ENCODE assay signal across 18 mouse cellular contexts in genomic region chr7:46246876-46247275, GRCm38 (mm10). TPM values are rescaled to one million over a fixed set of nuclear protein-coding genes. Genes with fewer than 3 reads are reported as not detected.
DNase-seq lines count a peak whose midpoint lies in the region.
"Had no signal": no experiment of that assay in that cellular context is flagged by ENCODE, and none has a peak within 500 bp of the region (broad histone marks: within the 10 kb centered on the region; RNA-seq: fewer than 3 reads in every experiment).

No protein-coding gene starts in this region.

- intact Hi-C loops in left cerebral cortex, postnatal 25 days (cut with DNase I) = no loop called here

- DNase-seq in adrenal gland, adult 2 months = peak; percentile 82
- no peak for DNase-seq in adrenal gland, postnatal 4 days (ENCODE audit: low spot score in 2 of 2)
- peak; percentile 62 for DNase-seq in 3134 (ENCODE audit: extremely low read depth, insufficient read length, low spot score)
- peak; percentile 74 for DNase-seq in Muller cell, postnatal 12 days (ENCODE audit: inconsistent ontology term)
- DNase-seq in adrenal gland, postnatal 36 days = peak; percentile 44 to 47
- no peak for DNase-seq in frontal cortex, postnatal 25 days (ENCODE audit: low spot score in 2 of 2)
- no peak for DNase-seq in left cerebral cortex, postnatal 25 days (ENCODE audit: low spot score in 2 of 2)
- DNase-seq: B cell, adult 2 months; cerebellum, adult 11-12 months; cerebellum, adult 9-10 months; cerebellum, postnatal 25 days; gastrocnemius, postnatal 14 days; heart, postnatal 36 days; kidney, adult 2 months had no signal

RNA-seq across cellular contexts. Expression of gene Otog, which starts 6.1 kb away (rescaled TPM):
- 1 to 10 TPM in 1 of 2 experiments, not detected in 1; 1.5 TPM for total RNA-seq in adrenal gland, adult 2 months (2021)
- polyA plus RNA-seq in adrenal gland, adult 2 months (2012; rRNA removed) = 0.04 and 0.16 TPM in 2 replicates
- not detected for total RNA-seq in adrenal gland, postnatal 4 days (2021)
- 1 to 10 TPM in 1 of 2 experiments, not detected in 1; 2.9 TPM for total RNA-seq in adrenal gland, postnatal 36 days (2021)
- total RNA-seq in left cerebral cortex, postnatal 25 days (2021) = under 1 TPM; 0.11 to 0.21 TPM
- polyA plus RNA-seq: CD4-positive, CD25-positive, alpha-beta regulatory T cell, adult 4 months; G1E; heart, embryonic 12.5 days; heart, postnatal 0 days had no signal

RNA-seq across cellular contexts. Expression of gene Ush1c, which starts 8.6 kb away (rescaled TPM):
- total RNA-seq in adrenal gland, adult 2 months (2021) = 1 to 10 TPM; 1.6 to 1.8 TPM
- 0.06 TPM in 1 of 2 replicates, not detected in the other for polyA plus RNA-seq in adrenal gland, adult 2 months (2012; rRNA removed)
- 10 to 100 TPM in 1 of 2 experiments, 1 to 10 TPM in 1; 1.6 to 11.5 TPM for total RNA-seq in adrenal gland, postnatal 4 days (2021)
- 1 to 10 TPM; 2.8 to 3.2 TPM for total RNA-seq in adrenal gland, postnatal 36 days (2021)
- total RNA-seq in left cerebral cortex, postnatal 25 days (2021) = not detected
- total RNA-seq: G1E had no signal
- polyA plus RNA-seq: CD4-positive, CD25-positive, alpha-beta regulatory T cell, adult 4 months; G1E had no signal

Comparison
In these comparisons a context has a peak if more than half of its experiments do, and no peak if none do; other contexts are left out.
1. DNase-seq: peak in adrenal gland, adult 2 months (single experiment), 3134 (single experiment), Muller cell, postnatal 12 days (single experiment) and adrenal gland, postnatal 36 days (2 of 2); none in adrenal gland, postnatal 4 days (0 of 2), frontal cortex, postnatal 25 days (0 of 2) and left cerebral cortex, postnatal 25 days (0 of 2).